Mouse (Mus musculus) bone marrow macrophage, adult 2 months (primary cell): ENCODE data around the gene Ppil4.

Experiments
- CTCF ChIP-seq: IDR thresholded peaks from 2 replicates; pipeline ENCODE4 v1.5.1; 2012; ENCODE audit warnings: low read depth, mild to moderate bottlenecking, low read length, moderate library complexity
- POLR2A ChIP-seq: IDR thresholded peaks from 2 replicates; pipeline ENCODE4 v1.6.1; 2012; ENCODE audit warnings: mild to moderate bottlenecking, low read depth, low read length, borderline replicate concordance

DNA sequence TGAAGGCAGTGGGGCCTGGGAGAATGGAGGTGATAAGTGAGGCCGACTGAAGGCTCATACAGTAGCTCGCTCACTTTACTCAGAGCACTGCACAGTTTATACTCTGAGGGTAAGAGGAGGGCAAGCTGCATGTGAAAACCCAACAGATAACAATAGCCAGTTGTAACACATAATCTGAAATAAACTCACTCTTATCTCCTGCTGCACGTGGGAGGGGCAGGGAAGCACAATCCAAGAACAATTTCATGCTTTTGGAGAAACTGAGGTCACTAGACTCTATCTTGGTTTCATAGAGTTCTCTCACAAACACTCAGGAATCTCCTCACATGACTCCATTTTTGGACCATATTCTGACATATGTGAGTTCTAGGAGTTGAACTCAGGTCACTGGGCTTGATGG, 8.6 kb downstream of the Ppil4 start:
- no peak for TF ChIP-seq POLR2A
- TF ChIP-seq CTCF, result no peak
